Mouse (Mus musculus) small intestine, adult 2 months (tissue): Measurements from ENCODE around the gene Cacna1g. TPM values are rescaled to one million over a fixed set of nuclear protein-coding genes. Genes with fewer than 3 reads are reported as not detected.
A peak's percentile ranks its signal among the peaks of the same experiment; 100 is the strongest.

Experiments
- H3K27ac ChIP-seq: fragments of 200-500 bp; 2 replicates; pipeline ENCODE4 v1.5.1; 2012; ENCODE audit warnings: low read depth, low read length, control low read depth, inconsistent platforms; ENCODE audit not compliant: insufficient read depth
- H3K27me3 ChIP-seq: fragments of 200-500 bp; 2 replicates; pipeline ENCODE4 v1.6.1; 2012; ENCODE audit warnings: mild to moderate bottlenecking, moderate library complexity, low read length, inconsistent platforms; ENCODE audit not compliant: control insufficient read depth, insufficient read depth
- H3K36me3 ChIP-seq: fragments of 200-500 bp; 2 replicates; pipeline ENCODE4 v1.6.1; 2012; ENCODE audit warnings: mild to moderate bottlenecking, low read length, control low read depth, inconsistent platforms; ENCODE audit not compliant: control insufficient read depth, insufficient read depth
- H3K4me1 ChIP-seq: fragments of 200-500 bp; 2 replicates; pipeline ENCODE4 v1.6.1; 2012; ENCODE audit warnings: low read length, inconsistent platforms, mixed read lengths; ENCODE audit not compliant: control insufficient read depth, insufficient read depth, insufficient read length
- H3K4me3 ChIP-seq: fragments of 200-500 bp; 2 replicates; pipeline ENCODE4 v1.5.1; 2012; ENCODE audit warnings: low read depth, mild to moderate bottlenecking, control low read depth, inconsistent platforms, low read length, moderate library complexity
- CTCF ChIP-seq: fragments of 200-500 bp; IDR thresholded peaks from 2 replicates; pipeline ENCODE4 v1.5.1; 2012; ENCODE audit warnings: low read depth, mild to moderate bottlenecking, control low read depth, inconsistent platforms, low read length, moderate library complexity, mixed read lengths; ENCODE audit not compliant: insufficient replicate concordance, insufficient read length; ENCODE audit errors: extremely low read depth
- POLR2A ChIP-seq: fragments of 200-500 bp; IDR thresholded peaks from 2 replicates; pipeline ENCODE4 v1.6.1; 2012; ENCODE audit warnings: low read depth, mild to moderate bottlenecking, control low read depth, inconsistent platforms, low read length, moderate library complexity
- WGBS: fragments of 180-500 bp; shearing (Covaris S2); methylation state at CpG from one replicate; pipeline ENCODE4 v1.1.7; 2018; 5-methylcytosine and 5-hydroxymethylcytosine counted together
- polyA plus RNA-seq: library from polyadenylated mRNA; depleted of rRNA; stranded (reverse); fragments of >200 nt; gene quantifications from 2 replicates; pipeline ENCODE4 v1.2.3, GENCODE M21; 2012

The Cacna1g gene
- polyA plus RNA-seq, 1 experiment: 10.7 TPM

DNA sequence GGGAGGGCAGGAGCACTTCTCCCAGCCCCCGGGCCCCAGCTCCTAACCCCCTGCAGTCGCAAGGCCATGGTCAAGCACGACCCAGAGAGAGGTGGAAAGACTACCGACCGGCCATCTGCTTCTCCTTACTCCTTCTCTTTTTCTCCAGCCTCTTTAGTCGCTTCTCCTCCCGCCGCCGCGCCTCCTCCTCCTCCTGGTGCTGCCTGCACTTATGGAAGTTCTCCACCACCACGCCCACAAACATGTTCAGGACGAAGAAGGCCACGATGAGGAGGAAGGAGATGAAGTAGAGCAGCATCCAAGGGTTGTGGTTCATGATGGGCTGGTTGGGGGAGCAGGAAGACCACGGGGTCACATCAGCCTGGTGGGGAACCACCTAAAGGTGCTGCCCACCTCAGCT, 48.3 kb downstream of the Cacna1g start:
- no peak overlapping the region for H3K4me3 ChIP-seq
- peaks cover 18% of the 10 kb centered on the region for H3K4me1 ChIP-seq
- H3K27me3 ChIP-seq: no peaks in the 10 kb centered on the region
- TF ChIP-seq CTCF (no peak), POLR2A (no peak)
- H3K36me3 ChIP-seq: no peaks in the 10 kb centered on the region
- H3K27ac ChIP-seq: no peak overlapping the region
- 55% methylated on average over 14 of the region's 14 CpGs for WGBS

DNA sequence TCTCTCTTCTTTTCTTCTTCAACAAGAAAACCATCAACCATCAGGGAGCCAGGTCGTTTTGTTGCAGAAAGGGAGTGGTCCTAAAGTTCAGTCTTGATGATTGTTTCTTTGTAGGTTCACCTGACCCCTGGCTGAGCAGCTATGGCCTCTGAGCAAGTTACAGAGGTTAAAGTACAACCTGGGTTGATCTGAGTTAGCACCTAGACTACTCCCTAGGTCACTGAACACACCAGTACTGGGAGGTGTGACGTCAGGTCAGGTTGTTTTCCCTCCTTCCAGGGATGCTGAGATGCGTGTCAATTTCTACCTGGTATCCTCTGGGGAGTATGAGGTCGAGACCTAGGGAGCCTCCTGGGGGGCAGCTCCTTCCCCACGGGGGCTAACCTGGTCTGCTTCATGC, 48.8 kb downstream of the Cacna1g start:
- no peak overlapping the region for H3K27ac ChIP-seq
- 32% methylated on average over 5 of the region's 5 CpGs for WGBS
- H3K27me3 ChIP-seq: no peaks in the 10 kb centered on the region
- H3K4me1 ChIP-seq: peaks cover 18% of the 10 kb centered on the region
- no peak overlapping the region for H3K4me3 ChIP-seq
- no peaks in the 10 kb centered on the region for H3K36me3 ChIP-seq
- TF ChIP-seq CTCF: no peak

DNA sequence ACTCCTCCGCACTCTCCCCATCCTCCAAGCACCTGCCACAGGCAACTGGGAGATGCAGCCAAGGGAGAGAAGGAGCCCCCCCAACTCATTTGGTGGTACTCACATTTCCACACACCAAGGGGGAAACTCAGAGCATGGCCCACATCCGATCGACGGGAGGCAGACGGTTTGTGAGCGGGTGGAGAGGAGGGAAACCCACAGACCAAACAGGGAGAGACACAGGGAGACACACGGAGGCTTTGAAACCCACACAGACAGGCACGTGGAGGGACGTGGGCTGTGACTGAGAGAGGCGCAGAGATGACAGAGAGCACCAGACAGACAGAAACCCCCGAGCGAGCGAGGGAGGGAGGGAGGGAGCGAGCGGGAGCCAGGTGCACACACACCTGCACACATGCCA, 49.6 kb downstream of the Cacna1g start:
- Histone ChIP-seq H3K27me3 (no peaks in the 10 kb centered on the region), H3K4me1 (peaks cover 18% of the 10 kb centered on the region), H3K27ac (no peak overlapping the region), H3K36me3 (no peaks in the 10 kb centered on the region), H3K4me3 (no peak overlapping the region)
- TF ChIP-seq POLR2A: no peak
- no peak for TF ChIP-seq CTCF
- WGBS: 55% methylated on average over 15 of the region's 15 CpGs

DNA sequence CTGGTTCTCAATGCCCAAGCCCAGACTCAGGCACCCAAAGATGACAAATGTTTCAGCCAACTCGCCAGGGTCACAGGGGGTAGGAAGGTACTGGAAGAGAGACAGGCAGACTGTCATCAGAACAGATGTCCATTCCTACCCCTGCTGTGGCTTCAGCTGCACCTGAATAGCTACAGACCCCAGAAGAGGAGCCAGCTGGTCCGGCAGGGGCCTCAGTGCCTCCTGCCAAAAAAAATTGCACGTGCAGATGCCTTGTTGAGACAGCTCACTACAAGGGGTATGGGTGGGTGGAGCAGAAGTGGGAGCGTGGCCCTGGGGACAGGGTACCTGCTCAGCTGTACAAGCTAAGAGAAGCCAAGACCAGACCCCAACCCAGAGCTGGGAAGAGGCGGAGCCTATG, 50.1 kb downstream of the Cacna1g start:
- H3K36me3 ChIP-seq: no peaks in the 10 kb centered on the region
- no peak overlapping the region for H3K4me3 ChIP-seq
- WGBS: 77% methylated on average over 5 of the region's 5 CpGs
- TF ChIP-seq POLR2A (no peak), CTCF (no peak)
- H3K4me1 ChIP-seq: peaks cover 16% of the 10 kb centered on the region
- H3K27me3 ChIP-seq: no peaks in the 10 kb centered on the region
- no peak overlapping the region for H3K27ac ChIP-seq

DNA sequence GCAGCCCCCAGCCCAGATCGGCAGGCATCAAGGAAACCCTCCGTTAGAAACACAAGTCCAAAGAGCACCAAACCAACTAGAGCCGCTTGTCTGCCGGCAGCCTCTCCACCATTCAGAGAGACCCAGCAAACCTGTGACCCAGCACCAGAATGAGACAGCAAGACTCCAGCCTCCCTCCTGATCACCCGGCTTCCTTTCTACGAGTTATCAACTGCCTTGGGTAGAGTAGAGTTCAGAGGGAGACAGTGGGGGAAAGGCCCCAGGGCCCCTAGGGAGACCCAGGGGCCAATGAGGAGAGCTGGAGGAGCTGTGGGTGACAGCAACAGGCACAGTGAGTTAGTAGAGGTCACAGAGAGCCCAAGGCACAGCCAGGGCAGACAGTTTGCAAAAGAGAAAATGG, 53.0 kb downstream of the Cacna1g start:
- Histone ChIP-seq H3K4me3 (no peak overlapping the region), H3K4me1 (peaks cover 9% of the 10 kb centered on the region), H3K36me3 (no peaks in the 10 kb centered on the region), H3K27ac (no peak overlapping the region), H3K27me3 (no peaks in the 10 kb centered on the region)
- 71% methylated on average over 6 of the region's 6 CpGs for WGBS
- TF ChIP-seq CTCF (no peak), POLR2A (no peak)

DNA sequence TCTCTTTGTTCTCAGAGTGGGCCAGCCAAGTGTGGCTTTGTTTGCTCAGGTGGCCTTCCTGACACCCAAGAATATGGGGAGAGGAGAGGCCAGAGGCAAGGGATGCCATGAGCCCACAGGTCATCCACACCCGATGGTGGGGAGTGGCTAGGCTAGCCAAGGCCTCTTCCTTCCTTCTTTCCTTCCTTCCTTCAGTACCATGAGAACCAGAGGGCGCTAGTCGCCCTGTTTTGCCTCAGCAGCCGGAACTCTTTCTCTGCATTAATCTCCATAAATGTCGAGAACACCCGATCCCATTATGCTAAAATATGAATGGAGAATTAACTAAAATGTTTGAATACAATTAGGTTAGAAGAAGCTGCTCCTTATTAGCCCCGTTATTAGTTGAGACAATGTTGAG, 53.7 kb downstream of the Cacna1g start:
- Histone ChIP-seq H3K4me3 (no peak overlapping the region), H3K27me3 (no peaks in the 10 kb centered on the region), H3K4me1 (peaks cover 6% of the 10 kb centered on the region), H3K27ac (no peak overlapping the region), H3K36me3 (no peaks in the 10 kb centered on the region)
- TF ChIP-seq CTCF (peak; percentile 49; the same call in 1 of the 2 replicates), POLR2A (no peak)
- 5% methylated on average over 7 of the region's 7 CpGs for WGBS

DNA sequence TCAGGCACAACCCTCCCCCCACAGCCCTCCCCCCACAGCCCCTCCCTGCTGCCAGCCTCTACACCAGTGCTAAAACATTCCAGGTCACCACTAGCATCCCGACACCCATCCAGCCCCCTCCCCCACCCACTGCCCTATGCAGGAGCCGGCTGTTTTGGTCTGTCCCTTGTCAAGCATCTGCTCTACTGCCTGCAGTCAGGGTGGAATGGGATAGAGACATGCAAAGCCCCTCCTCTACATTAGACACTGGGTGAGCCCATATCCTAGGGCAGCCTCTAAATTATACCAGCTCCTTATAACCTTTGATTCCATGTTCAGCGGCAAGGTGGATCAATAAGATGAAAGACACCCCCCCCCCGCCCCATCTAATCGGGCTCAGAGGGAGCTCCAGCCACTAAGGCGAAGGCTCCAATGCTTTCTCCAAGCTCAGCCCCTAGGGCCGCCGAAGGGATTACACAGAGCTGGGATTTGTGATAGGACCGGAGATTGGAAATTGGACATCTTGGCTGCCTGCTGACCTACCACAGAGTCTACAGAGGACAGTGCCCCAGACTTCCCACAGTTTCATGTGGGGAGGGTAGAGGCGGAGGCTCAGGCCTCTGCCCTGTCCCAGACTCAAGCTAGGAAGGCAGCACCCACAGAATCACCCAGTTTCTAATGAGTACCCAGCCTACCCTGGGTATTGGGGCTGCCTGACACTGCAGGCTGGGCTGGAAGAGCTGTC, 54.8 kb downstream of the Cacna1g start:
- Histone ChIP-seq H3K36me3 (no peaks in the 10 kb centered on the region), H3K4me3 (no peak overlapping the region), H3K27ac (no peak overlapping the region), H3K4me1 (peaks cover 11% of the 10 kb centered on the region), H3K27me3 (no peaks in the 10 kb centered on the region)
- TF ChIP-seq POLR2A: no peak
- 61% methylated on average over 10 of the region's 10 CpGs for WGBS
